Mouse (Mus musculus): ENCODE results near the gene Pcsk6.

GRCm38 (mm10) chr7:65930478-65930877 is 68.9 kb downstream of the Pcsk6 start:
- no peak for TF ChIP-seq HCFC1 (IDR thresholded peaks at IDR 0.05; ENCODE audit: borderline replicate concordance, insufficient read depth, low read length)
- TF ChIP-seq CHD2 (IDR thresholded peaks at IDR 0.05; ENCODE audit: low read depth, low read length): no peak
- no peak for TF ChIP-seq MAFK (IDR thresholded peaks at IDR 0.05; ENCODE audit: insufficient read depth, low read depth, low read length)
- TF ChIP-seq ZC3H11A (IDR thresholded peaks at IDR 0.05; ENCODE audit: borderline replicate concordance, low read depth, low read length): no peak
- TF ChIP-seq ZNF384 (IDR thresholded peaks at IDR 0.05; ENCODE audit: low read depth, low read length): no peak

All from ES-E14 (cell line).